Mouse (Mus musculus) myocyte (in vitro differentiated cells): ENCODE measurements at regions not wholly inside any gene's neighbourhood (a gene's known extent, or its start where the extent isn't known, plus 50 kb on each side); places are given as distances from the start of the nearest gene placed in this dataset.

Source experiments
- H3K27me3 ChIP-seq: one replicate; pipeline ENCODE4 v1.6.1; 2011; ENCODE audit not compliant: control insufficient read depth, insufficient read depth, insufficient read length
- H3K36me3 ChIP-seq: one replicate; pipeline ENCODE4 v1.6.1; 2011; ENCODE audit not compliant: control insufficient read depth, insufficient read depth
- H3K4me2 ChIP-seq: one replicate; pipeline ENCODE4 v1.6.1; 2011; ENCODE audit warnings: low read depth, control low read depth
- H3K4me3 ChIP-seq: one replicate; pipeline ENCODE4 v1.5.1; 2011; ENCODE audit warnings: mild to moderate bottlenecking, control low read depth, moderate library complexity
- H3K79me2 ChIP-seq: one replicate; pipeline ENCODE4 v1.6.1; 2011; ENCODE audit not compliant: control insufficient read depth, insufficient read depth
- H3ac ChIP-seq: one replicate; pipeline ENCODE4 v1.6.1; 2011; ENCODE audit not compliant: control insufficient read depth, insufficient read length
- CEBPB ChIP-seq: IDR thresholded peaks from 2 replicates; pipeline ENCODE4 v1.6.1; 2011; ENCODE audit warnings: mild to moderate bottlenecking, moderate library complexity; ENCODE audit not compliant: poor library complexity, insufficient read depth, severe bottlenecking
- E2F4 ChIP-seq: IDR thresholded peaks from one replicate; pipeline ENCODE4 v1.6.1; 2011; ENCODE audit warnings: mild to moderate bottlenecking, control low read depth, moderate library complexity; ENCODE audit not compliant: insufficient read depth
- MAX ChIP-seq: IDR thresholded peaks from one replicate; pipeline ENCODE4 v1.6.1; 2011; ENCODE audit warnings: low read depth, mild to moderate bottlenecking, control low read depth
- MYOD1 ChIP-seq, 3 experiments: IDR thresholded peaks; one replicate each; pipeline ENCODE4 v1.6.1; 2011; ENCODE audit warnings: control low read depth in 2 of 3, low read depth in 2 of 3, mild to moderate bottlenecking in 2 of 3, moderate library complexity in 1 of 3; ENCODE audit not compliant: insufficient read length in 2 of 3, control insufficient read depth in 1 of 3
- MYOG ChIP-seq, 3 experiments: IDR thresholded peaks; one replicate each; pipeline ENCODE4 v1.6.1; 2011; ENCODE audit warnings: control low read depth in 2 of 3, low read depth in 2 of 3, mild to moderate bottlenecking in 2 of 3; ENCODE audit not compliant: insufficient read length in 2 of 3, control insufficient read depth in 1 of 3, insufficient read depth in 1 of 3
- POLR2A ChIP-seq: IDR thresholded peaks from one replicate; pipeline ENCODE4 v1.6.1; 2011; ENCODE audit warnings: low read depth, mild to moderate bottlenecking, control low read depth, moderate library complexity; ENCODE audit not compliant: insufficient read length
- POLR2AphosphoS2 ChIP-seq: IDR thresholded peaks from one replicate; pipeline ENCODE4 v1.6.1; 2011; ENCODE audit warnings: low read depth, control low read depth; ENCODE audit not compliant: insufficient read length
- REST ChIP-seq: IDR thresholded peaks from one replicate; pipeline ENCODE4 v1.6.1; 2011; ENCODE audit warnings: mild to moderate bottlenecking, control low read depth, moderate library complexity; ENCODE audit not compliant: insufficient read depth, insufficient read length
- SRF ChIP-seq: IDR thresholded peaks from one replicate; pipeline ENCODE4 v1.6.1; 2011; ENCODE audit warnings: low read depth; ENCODE audit not compliant: control insufficient read depth, insufficient read length
- TCF12 ChIP-seq: IDR thresholded peaks from one replicate; pipeline ENCODE4 v1.6.1; 2011; ENCODE audit warnings: mild to moderate bottlenecking, control low read depth; ENCODE audit not compliant: poor library complexity, insufficient read depth, severe bottlenecking
- TCF3 ChIP-seq: IDR thresholded peaks from one replicate; pipeline ENCODE4 v1.6.1; 2011; ENCODE audit warnings: low read depth, control low read depth; ENCODE audit not compliant: insufficient read length
- USF1 ChIP-seq: IDR thresholded peaks from one replicate; pipeline ENCODE4 v1.6.1; 2011; ENCODE audit warnings: low read depth, mild to moderate bottlenecking, control low read depth, moderate library complexity

- no peaks in the 10 kb centered on the region for H3K79me2 ChIP-seq
- H3ac ChIP-seq = no peak overlapping the region
- TF ChIP-seq TCF3 (no peak), REST (no peak), MAX (no peak), TCF12 (no peak)
- no peak overlapping the region for H3K4me2 ChIP-seq
- no peak overlapping the region for H3K4me3 ChIP-seq
- H3K36me3 ChIP-seq = no peaks in the 10 kb centered on the region
- no peaks in the 10 kb centered on the region for H3K27me3 ChIP-seq
Measured at GRCm38 (mm10) chr11:18444600-18444999, 490.9 kb upstream of the Etaa1 start.

GRCm38 (mm10) chr11:18444101-18444500, 490.4 kb upstream of the Etaa1 start:
- no peak overlapping the region for H3ac ChIP-seq
- H3K79me2 ChIP-seq = no peaks in the 10 kb centered on the region
- no peaks in the 10 kb centered on the region for H3K27me3 ChIP-seq
- TF ChIP-seq MYOG (IDR thresholded peaks at IDR 0.05; ENCODE audit: control insufficient read depth in 1 of 3, insufficient read depth in 1 of 3, insufficient read length in 2 of 3, low read depth in 2 of 3) (no peak), TCF12 (no peak), TCF3 (no peak), SRF (no peak), POLR2AphosphoS2 (no peak), CEBPB (no peak), REST (no peak), USF1 (no peak), MAX (no peak), POLR2A (no peak), MYOD1 (IDR thresholded peaks at IDR 0.05; ENCODE audit: control insufficient read depth in 1 of 3, insufficient read length in 2 of 3, low read depth in 2 of 3) (no peak), E2F4 (no peak)
- H3K4me3 ChIP-seq = no peak overlapping the region
- H3K36me3 ChIP-seq = no peaks in the 10 kb centered on the region
- H3K4me2 ChIP-seq = no peak overlapping the region

- no peak for TF ChIP-seq E2F4
- no peak for TF ChIP-seq CEBPB
- no peak for TF ChIP-seq MYOG (IDR thresholded peaks at IDR 0.05; ENCODE audit: control insufficient read depth in 1 of 3, insufficient read depth in 1 of 3, insufficient read length in 2 of 3, low read depth in 2 of 3)
- no peak for TF ChIP-seq POLR2AphosphoS2
- no peak for TF ChIP-seq USF1
- TF ChIP-seq POLR2A = no peak
- no peak for TF ChIP-seq TCF12
- no peak for TF ChIP-seq SRF
- no peak for TF ChIP-seq REST
- TF ChIP-seq TCF3 = no peak
- H3K79me2 ChIP-seq = no peaks in the 10 kb centered on the region
- H3K4me2 ChIP-seq = no peak overlapping the region
- H3ac ChIP-seq = no peak overlapping the region
- H3K4me3 ChIP-seq = no peak overlapping the region
- no peaks in the 10 kb centered on the region for H3K27me3 ChIP-seq
- no peaks in the 10 kb centered on the region for H3K36me3 ChIP-seq
Measured at GRCm38 (mm10) chr11:18443156-18443555, 489.5 kb upstream of the Etaa1 start.

GRCm38 (mm10) chr11:18437834-18438611, 484.3 kb upstream of the Etaa1 start:
- H3ac ChIP-seq = no peak overlapping the region
- H3K4me3 ChIP-seq = no peak overlapping the region
- no peaks in the 10 kb centered on the region for H3K36me3 ChIP-seq
- TF ChIP-seq TCF12 = no peak
- no peak for TF ChIP-seq REST
- no peak for TF ChIP-seq MAX
- no peak for TF ChIP-seq USF1
- TF ChIP-seq MYOG (IDR thresholded peaks at IDR 0.05; ENCODE audit: control insufficient read depth in 1 of 3, insufficient read depth in 1 of 3, insufficient read length in 2 of 3, low read depth in 2 of 3) = no peak
- no peak for TF ChIP-seq SRF
- TF ChIP-seq TCF3 = no peak
- no peak for TF ChIP-seq CEBPB
- no peak for TF ChIP-seq POLR2AphosphoS2
- no peak for TF ChIP-seq MYOD1 (IDR thresholded peaks at IDR 0.05; ENCODE audit: control insufficient read depth in 1 of 3, insufficient read length in 2 of 3, low read depth in 2 of 3)
- TF ChIP-seq E2F4 = no peak
- no peak for TF ChIP-seq POLR2A
- H3K4me2 ChIP-seq = no peak overlapping the region
- no peaks in the 10 kb centered on the region for H3K79me2 ChIP-seq
- no peaks in the 10 kb centered on the region for H3K27me3 ChIP-seq

GRCm38 (mm10) chr11:18421076-18421475, 467.4 kb upstream of the Etaa1 start:
- Histone ChIP-seq H3K4me3 (no peak overlapping the region), H3K36me3 (no peaks in the 10 kb centered on the region), H3K4me2 (no peak overlapping the region), H3K79me2 (no peaks in the 10 kb centered on the region), H3ac (no peak overlapping the region), H3K27me3 (no peaks in the 10 kb centered on the region)
- TF ChIP-seq MAX (no peak), MYOG (IDR thresholded peaks at IDR 0.05; ENCODE audit: control insufficient read depth in 1 of 3, insufficient read depth in 1 of 3, insufficient read length in 2 of 3, low read depth in 2 of 3) (no peak), TCF12 (no peak)
